Mouse (Mus musculus): Measurements from ENCODE around the gene 4833439L19Rik. TPM values are rescaled to one million over a fixed set of nuclear protein-coding genes. Genes with fewer than 3 reads are reported as not detected.

Gene 4833439L19Rik
- polyA plus RNA-seq, 1 experiment = 701 TPM

DNA sequence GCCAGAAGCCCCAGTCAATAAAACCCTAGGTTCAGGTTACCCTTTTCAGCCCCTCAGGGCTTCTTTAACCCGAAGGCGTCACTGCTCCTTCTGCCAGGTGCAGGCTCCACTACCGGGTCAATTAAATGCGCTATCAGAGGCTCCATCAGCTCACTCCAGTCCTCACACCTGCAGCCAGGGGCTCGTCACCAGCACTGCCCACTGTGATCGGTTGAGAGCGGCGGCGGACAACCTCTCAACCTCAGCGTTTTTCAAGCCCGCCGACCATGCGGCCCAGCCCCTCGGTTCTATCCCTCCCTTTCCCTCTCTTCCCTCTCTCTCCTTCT is 62.0 kb downstream of the 4833439L19Rik start:
- no peak for DNase-seq
- WGBS = 2% methylated on average over 14 of the region's 14 CpGs
- Histone ChIP-seq H3K4me1 (ENCODE audit: control insufficient read depth, insufficient read depth, low read length) (peaks cover 6% of the 10 kb centered on the region; the same call in 1 of the 2 replicates), H3K4me3 (ENCODE audit: insufficient read depth, low read depth, low read length) (peak overlapping the region; percentile 64), H3K27me3 (replicated peaks; ENCODE audit: control insufficient read depth, insufficient read depth, low read length) (no peaks in the 10 kb centered on the region), H3K27ac (ENCODE audit: insufficient read depth, low read depth, low read length) (no peak overlapping the region), H3K36me3 (ENCODE audit: control insufficient read depth, insufficient read depth, low read length) (no peaks in the 10 kb centered on the region)
- TF ChIP-seq CTCF (conservative IDR thresholded peaks at IDR 0.05; ENCODE audit: insufficient read depth, insufficient read length, low read depth, low read length) (no peak), POLR2A (IDR thresholded peaks at IDR 0.05; ENCODE audit: low read depth, low read length) (no peak)

DNA sequence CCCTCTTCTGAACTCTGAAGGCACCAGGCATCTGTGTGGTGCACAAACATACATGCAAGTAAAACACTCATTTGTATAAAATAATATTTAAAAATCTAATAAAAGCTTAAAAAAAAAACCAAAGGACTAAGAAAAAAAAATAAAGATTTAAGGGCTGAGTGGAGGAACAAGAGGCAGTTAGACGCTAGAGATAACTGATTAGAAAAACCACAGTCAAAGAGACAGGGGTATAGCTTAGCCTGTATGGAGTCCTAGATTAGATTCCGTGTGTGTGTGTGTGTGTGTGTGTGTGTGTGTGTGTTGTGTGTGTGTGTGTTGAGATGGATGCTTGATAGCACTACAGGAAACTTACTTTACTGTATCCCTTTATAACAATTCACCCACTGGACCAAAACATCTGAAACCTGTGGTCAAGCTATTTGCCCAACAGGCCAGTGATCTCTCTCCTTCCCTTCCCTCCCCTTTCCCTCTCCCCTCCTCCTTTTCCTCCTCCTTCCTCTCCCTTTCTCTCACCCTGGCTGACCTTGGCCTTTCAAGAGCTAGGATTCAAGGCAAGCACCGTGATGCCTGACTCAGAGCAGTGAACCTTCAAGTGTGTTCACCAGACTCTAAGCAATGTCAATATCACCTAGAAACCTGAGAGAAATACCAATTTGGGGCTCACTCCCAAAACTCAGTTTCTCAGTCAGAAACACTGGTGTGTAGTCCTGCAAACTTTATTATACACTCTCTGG is 63.1 kb downstream of the 4833439L19Rik start:
- 44% methylated on average over 3 of the region's 3 CpGs for WGBS
- Histone ChIP-seq H3K36me3 (ENCODE audit: control insufficient read depth, insufficient read depth, low read length) (no peaks in the 10 kb centered on the region), H3K27ac (ENCODE audit: insufficient read depth, low read depth, low read length) (no peak overlapping the region), H3K27me3 (replicated peaks; ENCODE audit: control insufficient read depth, insufficient read depth, low read length) (no peaks in the 10 kb centered on the region), H3K4me3 (ENCODE audit: insufficient read depth, low read depth, low read length) (no peak overlapping the region), H3K4me1 (ENCODE audit: control insufficient read depth, insufficient read depth, low read length) (peaks cover 6% of the 10 kb centered on the region; the same call in 1 of the 2 replicates)
- DNase-seq = peak; percentile 19
- TF ChIP-seq POLR2A (IDR thresholded peaks at IDR 0.05; ENCODE audit: low read depth, low read length) (no peak), CTCF (conservative IDR thresholded peaks at IDR 0.05; ENCODE audit: insufficient read depth, insufficient read length, low read depth, low read length) (no peak)

DNA sequence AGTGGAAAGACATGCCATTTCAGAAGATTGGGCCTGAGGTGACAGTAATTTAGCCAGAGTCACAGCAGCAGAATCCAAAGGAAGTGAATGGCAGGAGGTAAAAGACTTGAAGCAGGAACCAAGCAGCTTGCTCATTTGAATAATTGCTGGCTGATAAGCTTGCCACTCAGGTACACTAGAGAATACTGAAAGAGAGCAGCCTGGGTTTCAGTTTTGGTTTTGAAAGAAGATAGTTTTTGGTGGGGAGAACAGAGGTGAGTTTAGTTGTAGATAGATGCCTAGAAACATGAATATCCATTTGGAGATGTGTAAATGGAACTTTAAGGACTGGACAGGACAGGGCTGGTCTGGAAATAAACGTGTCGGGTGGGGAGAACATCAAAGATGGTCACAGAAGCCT is 63.9 kb downstream of the 4833439L19Rik start:
- no peaks in the 10 kb centered on the region for H3K36me3 ChIP-seq (ENCODE audit: control insufficient read depth, insufficient read depth, low read length)
- no peak for DNase-seq
- peaks cover 6% of the 10 kb centered on the region; the same call in 1 of the 2 replicates for H3K4me1 ChIP-seq (ENCODE audit: control insufficient read depth, insufficient read depth, low read length)
- no peak overlapping the region for H3K27ac ChIP-seq (ENCODE audit: insufficient read depth, low read depth, low read length)
- H3K27me3 ChIP-seq (replicated peaks; ENCODE audit: control insufficient read depth, insufficient read depth, low read length) = no peaks in the 10 kb centered on the region
- 71% methylated on average over 2 of the region's 2 CpGs for WGBS
- no peak overlapping the region for H3K4me3 ChIP-seq (ENCODE audit: insufficient read depth, low read depth, low read length)
- TF ChIP-seq POLR2A (IDR thresholded peaks at IDR 0.05; ENCODE audit: low read depth, low read length) (no peak), CTCF (conservative IDR thresholded peaks at IDR 0.05; ENCODE audit: insufficient read depth, insufficient read length, low read depth, low read length) (no peak)

Other genes with a start within 250 kb of the 4833439L19Rik start
- gene Cplx2, start 194.1 kb downstream of the 4833439L19Rik start, polyA plus RNA-seq (2012; rRNA removed) = 11.8 and 15.5 TPM in 2 replicates
- gene Thoc3, start 96.6 kb downstream of the 4833439L19Rik start, polyA plus RNA-seq (2012; rRNA removed) = 20.3 and 28.2 TPM in 2 replicates
- 7.5 and 9.1 TPM in 2 replicates for gene Simc1, start 61.7 kb downstream of the 4833439L19Rik start, polyA plus RNA-seq (2012; rRNA removed)
- 20.1 and 23.3 TPM in 2 replicates for gene Arl10, start 9.6 kb upstream of the 4833439L19Rik start, polyA plus RNA-seq (2012; rRNA removed)
- 13.7 and 19.0 TPM in 2 replicates for gene Nop16, start 24.7 kb upstream of the 4833439L19Rik start, polyA plus RNA-seq (2012; rRNA removed)
- gene Higd2a, start 24.8 kb upstream of the 4833439L19Rik start, polyA plus RNA-seq (2012; rRNA removed) = 365 and 419 TPM in 2 replicates
- gene Cltb, start 45.9 kb upstream of the 4833439L19Rik start, polyA plus RNA-seq (2012; rRNA removed) = 102 and 119 TPM in 2 replicates
- 26.3 and 27.9 TPM in 2 replicates for gene Faf2, start 56.3 kb upstream of the 4833439L19Rik start, polyA plus RNA-seq (2012; rRNA removed)
- gene Rnf44, start 128.5 kb upstream of the 4833439L19Rik start, polyA plus RNA-seq (2012; rRNA removed) = 191 and 192 TPM in 2 replicates
- 31.3 and 37.9 TPM in 2 replicates for gene Cdhr2, start 136.0 kb upstream of the 4833439L19Rik start, polyA plus RNA-seq (2012; rRNA removed)
- 0.03 and 0.04 TPM in 2 replicates for gene Gprin1, start 184.4 kb upstream of the 4833439L19Rik start, polyA plus RNA-seq (2012; rRNA removed)
- gene Sncb, start 201.2 kb upstream of the 4833439L19Rik start, polyA plus RNA-seq (2012; rRNA removed) = 0.15 and 0.41 TPM in 2 replicates
- not detected in 2 replicates for gene Eif4e1b, start 218.6 kb upstream of the 4833439L19Rik start, polyA plus RNA-seq (2012; rRNA removed)
- gene Tspan17, start 223.9 kb upstream of the 4833439L19Rik start, polyA plus RNA-seq (2012; rRNA removed) = 10.0 and 12.6 TPM in 2 replicates